Mouse (Mus musculus): ENCODE results near the gene Rpa2.
"Not testable (repeated sequence)": the region's sequence is repeated elsewhere in the genome, so short reads cannot be mapped to it uniquely, and the experiment has no call there.

Rpa2 gene

GRCm38 (mm10) chr4:132760296-132760695, 7.8 kb upstream of the Rpa2 start:
- no peak for DNase-seq (ENCODE audit: extremely low read depth, low read depth, low spot score)

- no peak for DNase-seq (ENCODE audit: extremely low read depth, low read depth, low spot score)
These were observed 5.5 kb upstream of the Rpa2 start for GRCm38 (mm10) chr4:132762602-132763001.

- not testable (repeated sequence) for DNase-seq (ENCODE audit: extremely low read depth, low read depth, low spot score)
These were observed 5.0 kb upstream of the Rpa2 start for GRCm38 (mm10) chr4:132763125-132763524.

- no peak for DNase-seq (ENCODE audit: extremely low read depth, low read depth, low spot score)
These were observed 3.6 kb downstream of the Rpa2 start for GRCm38 (mm10) chr4:132771776-132772175.

GRCm38 (mm10) chr4:132774905-132775304, 6.8 kb downstream of the Rpa2 start:
- no peak for DNase-seq (ENCODE audit: extremely low read depth, low read depth, low spot score)

- no peak for DNase-seq (ENCODE audit: extremely low read depth, low read depth, low spot score)
These were observed 8.6 kb downstream of the Rpa2 start for GRCm38 (mm10) chr4:132776764-132777163.

- DNase-seq (ENCODE audit: extremely low read depth, low read depth, low spot score), result no peak
These were observed 10.6 kb downstream of the Rpa2 start for GRCm38 (mm10) chr4:132778562-132779201.

GRCm38 (mm10) chr4:132780288-132780687, 12.2 kb downstream of the Rpa2 start:
- DNase-seq (ENCODE audit: extremely low read depth, low read depth, low spot score), result peak; percentile 54

GRCm38 (mm10) chr4:132783732-132784131, 15.6 kb downstream of the Rpa2 start:
- no peak for DNase-seq (ENCODE audit: extremely low read depth, low read depth, low spot score)

- DNase-seq (ENCODE audit: extremely low read depth, low read depth, low spot score), result no peak
These were observed 17.1 kb downstream of the Rpa2 start for GRCm38 (mm10) chr4:132785228-132785627.

GRCm38 (mm10) chr4:132789731-132790130, 21.6 kb downstream of the Rpa2 start:
- no peak for DNase-seq (ENCODE audit: extremely low read depth, low read depth, low spot score)

GRCm38 (mm10) chr4:132793322-132794004, 25.3 kb downstream of the Rpa2 start:
- DNase-seq (ENCODE audit: extremely low read depth, low read depth, low spot score), result not testable (repeated sequence)

- no peak for DNase-seq (ENCODE audit: extremely low read depth, low read depth, low spot score)
These were observed 25.9 kb downstream of the Rpa2 start for GRCm38 (mm10) chr4:132794028-132794427.

- no peak for DNase-seq (ENCODE audit: extremely low read depth, low read depth, low spot score)
These were observed 26.6 kb downstream of the Rpa2 start for GRCm38 (mm10) chr4:132794760-132795159.

GRCm38 (mm10) chr4:132795171-132795570, 27.0 kb downstream of the Rpa2 start:
- DNase-seq (ENCODE audit: extremely low read depth, low read depth, low spot score), result no peak

GRCm38 (mm10) chr4:132796196-132796886, 28.2 kb downstream of the Rpa2 start, which contains the start of gene Themis2:
Gene Themis2 (minus strand): TSS chr4:132796387.
- DNase-seq (ENCODE audit: extremely low read depth, low read depth, low spot score), result no peak

- DNase-seq (ENCODE audit: extremely low read depth, low read depth, low spot score), result no peak
These were observed 29.3 kb downstream of the Rpa2 start for GRCm38 (mm10) chr4:132797461-132797860.

- DNase-seq (ENCODE audit: extremely low read depth, low read depth, low spot score), result no peak
These were observed 29.9 kb downstream of the Rpa2 start for GRCm38 (mm10) chr4:132798028-132798427.

- DNase-seq (ENCODE audit: extremely low read depth, low read depth, low spot score), result not testable (repeated sequence)
These were observed 30.5 kb downstream of the Rpa2 start for GRCm38 (mm10) chr4:132798666-132799065.

- no peak for DNase-seq (ENCODE audit: extremely low read depth, low read depth, low spot score)
These were observed 31.7 kb downstream of the Rpa2 start for GRCm38 (mm10) chr4:132799845-132800244.

GRCm38 (mm10) chr4:132801176-132802077, 33.3 kb downstream of the Rpa2 start:
- DNase-seq (ENCODE audit: extremely low read depth, low read depth, low spot score), result no peak

Measured in fat pad, adult 2 months (tissue).